Mouse (Mus musculus) adrenal gland, postnatal 14 days (tissue): ENCODE results near the gene Mrps23. TPM values are rescaled to one million over a fixed set of nuclear protein-coding genes. Genes with fewer than 3 reads are reported as not detected.
A peak's percentile ranks its signal among the peaks of the same experiment; 100 is the strongest.
"Not testable (repeated sequence)": the region's sequence is repeated elsewhere in the genome, so short reads cannot be mapped to it uniquely, and the experiment has no call there.

Experiments
- DNase-seq: peaks from one replicate; pipeline ENCODE4 v3.0.0; 2021; ENCODE audit warnings: mixed read lengths
- total RNA-seq: library from RNA; stranded (reverse); gene quantifications from 2 replicates; pipeline ENCODE4 v1.2.3, GENCODE M21; 2021

Mrps23 gene
- total RNA-seq, 1 experiment from 2014 or later: 173 TPM

- DNase-seq: no peak
Observed at GRCm38 (mm10) chr11:88173386-88174025, 30.7 kb upstream of the Mrps23 start.

- DNase-seq: peak; percentile 33
Observed at GRCm38 (mm10) chr11:88180467-88180958, 23.7 kb upstream of the Mrps23 start.

GRCm38 (mm10) chr11:88180959-88181619 is 23.1 kb upstream of the Mrps23 start:
- DNase-seq: peak; percentile 94

GRCm38 (mm10) chr11:88184632-88185180 is 19.5 kb upstream of the Mrps23 start:
- DNase-seq: peak; percentile 6

GRCm38 (mm10) chr11:88186078-88186946 is 17.9 kb upstream of the Mrps23 start:
- peak; percentile 2 for DNase-seq

GRCm38 (mm10) chr11:88186947-88187243 is 17.3 kb upstream of the Mrps23 start:
- DNase-seq: no peak

GRCm38 (mm10) chr11:88187417-88188133 is 16.6 kb upstream of the Mrps23 start:
- DNase-seq: peak; percentile 94

GRCm38 (mm10) chr11:88188216-88188615 is 16.0 kb upstream of the Mrps23 start:
- peak; percentile 3 for DNase-seq

GRCm38 (mm10) chr11:88188635-88189034 is 15.6 kb upstream of the Mrps23 start:
- DNase-seq: no peak

- peak; percentile 3 for DNase-seq
Observed at GRCm38 (mm10) chr11:88192595-88192994, 11.6 kb upstream of the Mrps23 start.

GRCm38 (mm10) chr11:88193098-88193823 is 10.9 kb upstream of the Mrps23 start:
- DNase-seq: peak; percentile 8

- peak; percentile 75 for DNase-seq
Observed at GRCm38 (mm10) chr11:88193824-88194696, 10.1 kb upstream of the Mrps23 start.

GRCm38 (mm10) chr11:88195699-88196098 is 8.5 kb upstream of the Mrps23 start:
- not testable (repeated sequence) for DNase-seq

- peak; percentile 80 for DNase-seq
Observed at GRCm38 (mm10) chr11:88197153-88197576, 7.0 kb upstream of the Mrps23 start.

GRCm38 (mm10) chr11:88198223-88198622 is 6.0 kb upstream of the Mrps23 start:
- no peak for DNase-seq

GRCm38 (mm10) chr11:88201172-88201571 is 3.0 kb upstream of the Mrps23 start:
- DNase-seq: no peak

GRCm38 (mm10) chr11:88202077-88202476 is 2.1 kb upstream of the Mrps23 start:
- no peak for DNase-seq

GRCm38 (mm10) chr11:88204593-88205368 is 593 bp downstream of the Mrps23 start:
- DNase-seq: peak; percentile 62

GRCm38 (mm10) chr11:88206576-88206975 is 2.4 kb downstream of the Mrps23 start:
- DNase-seq: not testable (repeated sequence)
